Mouse (Mus musculus) stomach, postnatal 0 days (tissue): Measurements from ENCODE around the gene Mup12. TPM values are rescaled to one million over a fixed set of nuclear protein-coding genes. Genes with fewer than 3 reads are reported as not detected.
"Not testable (repeated sequence)": the region's sequence is repeated elsewhere in the genome, so short reads cannot be mapped to it uniquely, and the experiment has no call there.

Source experiments
- ATAC-seq: fragments of 200-750 bp; cut with Nextera tagmentation; 2 replicates; pipeline ENCODE4 v1.8.0; 2017; ENCODE audit not compliant: low FRiP score, low TSS enrichment
- DNase-seq: peaks from one replicate; pipeline ENCODE4 v3.0.0-alpha.2; 2016; ENCODE audit warnings: low spot score
- H3K27ac ChIP-seq: fragments of 300-500 bp; sonication (generic); replicated peaks from 2 replicates; pipeline ENCODE4 v1.5.1; 2014; ENCODE audit warnings: mild to moderate bottlenecking, control low read depth
- H3K27me3 ChIP-seq: fragments of 300-500 bp; sonication (generic); 2 replicates; pipeline ENCODE4 v1.6.1; 2014; ENCODE audit warnings: low read length; ENCODE audit not compliant: control insufficient read depth, insufficient read depth
- H3K36me3 ChIP-seq: fragments of 300-500 bp; sonication (generic); 2 replicates; pipeline ENCODE4 v1.6.1; 2014; ENCODE audit warnings: low read length, mixed read lengths; ENCODE audit not compliant: control insufficient read depth, insufficient read depth
- H3K4me1 ChIP-seq: fragments of 300-500 bp; sonication (generic); replicated peaks from 2 replicates; pipeline ENCODE4 v1.6.1; 2014; ENCODE audit warnings: antibody characterized with exemption; ENCODE audit not compliant: control insufficient read depth, insufficient read depth
- H3K4me2 ChIP-seq: fragments of 300-500 bp; sonication (generic); replicated peaks from 2 replicates; pipeline ENCODE4 v1.6.1; 2014; ENCODE audit warnings: low read depth, mild to moderate bottlenecking, control low read depth, moderate library complexity
- H3K4me3 ChIP-seq: fragments of 300-500 bp; sonication (generic); 2 replicates; pipeline ENCODE4 v1.5.1; 2014; ENCODE audit warnings: low read depth, low read length, control low read depth
- H3K9ac ChIP-seq: fragments of 300-500 bp; sonication (generic); 2 replicates; pipeline ENCODE4 v1.6.1; 2014; ENCODE audit warnings: mild to moderate bottlenecking, low read length, control low read depth, mixed read lengths
- H3K9me3 ChIP-seq: fragments of 300-500 bp; sonication (generic); 2 replicates; pipeline ENCODE4 v1.6.1; 2016; ENCODE audit warnings: low read length; ENCODE audit not compliant: control insufficient read depth
- WGBS: fragments of 180-500 bp; shearing (Covaris S2); extraction: QIAGEN DNeasy Blood & Tissue Kit; methylation state at CpG from one replicate; pipeline ENCODE4 v1.1.7; 2014; 5-methylcytosine and 5-hydroxymethylcytosine counted together
- polyA plus RNA-seq: library from polyadenylated mRNA; unstranded; fragments of >200 nt; fragmentation: Nextera tagmentation; extraction: Ambion mirVana; gene quantifications from 2 replicates; pipeline ENCODE4 v1.2.1, GENCODE M21; 2015

Mup12 gene
- not detected in 2 replicates for polyA plus RNA-seq

- WGBS: 73% methylated on average over 3 of the region's 4 CpGs
- ATAC-seq, H3K27ac ChIP-seq, H3K9me3 ChIP-seq, H3K4me3 ChIP-seq, DNase-seq, H3K36me3 ChIP-seq, H3K4me1 ChIP-seq, H3K4me2 ChIP-seq, H3K27me3 ChIP-seq, H3K9ac ChIP-seq: not testable (repeated sequence)
Measured at GRCm38 (mm10) chr4:60741226-60741625, at the start of gene Mup12. Mup12 (minus strand) TSS chr4:60741326.

Other genes starting within 250 kb of the Mup12 start
- gene Mup1, start 239.4 kb downstream of the Mup12 start, polyA plus RNA-seq: not detected in 2 replicates
- 0.12 TPM in 1 of 2 replicates, not detected in the other for gene Mup10, start 159.1 kb downstream of the Mup12 start, polyA plus RNA-seq
- gene Mup11, start 78.9 kb downstream of the Mup12 start, polyA plus RNA-seq: not detected in 2 replicates
- gene Mup22, start 80.1 kb upstream of the Mup12 start, polyA plus RNA-seq: not detected in 2 replicates